Mouse (Mus musculus) ovary, adult 10 weeks (tissue): ENCODE results near the gene Epo. TPM values are rescaled to one million over a fixed set of nuclear protein-coding genes. Genes with fewer than 3 reads are reported as not detected.

Source experiments
- polyA plus RNA-seq: library from polyadenylated mRNA; stranded (reverse); fragments of 350-450 nt; fragmentation: Illumina TruSeq; extraction: RNeasy Lipid Tissue Mini Kit (QIAGEN cat#74804); gene quantifications from one replicate; pipeline ENCODE4 v1.2.3, GENCODE M21; 2014

The Epo gene
- polyA plus RNA-seq, result not detected

DNA sequence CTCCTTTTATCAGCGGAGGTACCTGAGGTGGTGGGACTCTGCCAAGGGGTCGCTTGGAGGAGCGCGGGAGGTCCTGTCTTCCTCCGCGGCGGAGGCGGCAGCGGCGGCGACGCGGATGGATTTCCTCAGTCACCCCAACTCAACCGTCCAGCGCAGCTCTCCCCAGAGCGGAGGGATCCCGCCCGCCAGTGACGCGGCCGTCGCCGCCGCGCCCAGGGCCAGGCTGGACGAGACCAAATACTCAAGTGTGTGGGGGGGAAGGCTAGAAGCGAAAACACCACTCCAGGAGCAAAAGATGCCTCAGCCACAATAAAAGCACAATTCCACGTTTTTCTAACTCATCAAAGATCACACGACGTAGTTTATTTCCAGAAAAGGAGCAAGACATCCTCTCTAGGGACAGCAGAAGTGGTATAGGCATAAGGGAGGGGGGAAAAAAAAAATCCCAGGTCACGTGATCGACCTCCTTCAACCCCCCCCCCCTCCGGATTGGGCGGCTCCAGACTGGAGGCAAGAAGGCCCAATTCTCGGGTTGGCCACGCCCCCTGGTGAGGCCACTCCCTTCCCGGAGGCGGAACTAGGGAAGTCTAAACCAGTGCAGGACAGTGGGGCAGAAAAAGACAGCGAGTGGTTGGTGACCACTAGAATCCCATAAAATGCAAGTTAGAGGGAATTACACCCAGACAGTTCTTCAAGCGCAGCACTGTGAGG is at the start of gene Epo, which contains the start of gene Gnb2:
Gene Epo, minus strand, starts transcription at position 126 of the 711 bp plus-strand sequence.
Gene Gnb2, minus strand, starts transcription at position 394 of the 711 bp plus-strand sequence.

DNA sequence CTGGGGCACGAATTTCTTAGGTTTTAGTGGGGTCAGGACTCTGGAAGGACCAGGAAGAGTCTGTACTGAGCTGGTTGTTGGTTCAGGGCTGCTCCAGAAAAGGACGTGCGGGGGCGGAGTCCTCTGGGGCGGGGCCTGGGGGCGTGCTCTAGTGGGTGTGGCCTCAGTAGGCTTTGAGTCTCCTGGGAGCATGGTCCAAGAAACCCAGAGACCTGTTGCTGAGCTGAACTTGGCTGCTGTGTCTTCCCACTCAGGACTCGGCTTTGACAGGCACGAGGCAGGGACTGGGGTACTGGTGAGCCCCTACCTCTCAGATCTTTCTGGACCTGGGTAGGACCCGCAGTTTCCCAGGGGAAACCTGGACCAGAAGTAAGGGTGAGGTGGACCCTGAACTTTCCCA is 36.6 kb upstream of the Epo start, which contains the start of gene Tfr2:
Gene Tfr2, plus strand, starts transcription at position 176 of the 400 bp plus-strand sequence.

DNA sequence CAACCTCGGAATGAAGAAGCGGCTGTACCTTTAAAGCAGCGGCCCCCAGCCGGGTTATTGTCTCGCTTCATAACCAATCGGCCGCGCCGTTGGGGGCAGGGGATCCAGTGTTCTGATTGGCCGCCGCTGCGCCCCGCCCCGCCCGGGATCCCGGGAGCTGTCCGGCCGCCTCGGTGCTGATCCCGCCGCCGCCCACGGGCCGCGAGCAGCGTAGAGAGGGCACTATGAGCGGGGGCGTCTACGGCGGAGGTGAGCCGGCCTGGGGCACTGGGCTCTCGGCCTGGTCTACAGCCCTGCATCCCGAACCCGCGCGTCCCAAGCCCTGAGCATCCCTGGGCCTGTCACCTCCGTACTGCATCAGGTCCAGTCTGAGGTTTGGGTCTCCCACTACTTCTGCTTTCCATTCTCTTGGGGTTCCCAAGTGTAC is 20.4 kb upstream of the Epo start, which contains the start of gene Actl6b:
Gene Actl6b, plus strand, starts transcription at position 107 of the 427 bp plus-strand sequence.

DNA sequence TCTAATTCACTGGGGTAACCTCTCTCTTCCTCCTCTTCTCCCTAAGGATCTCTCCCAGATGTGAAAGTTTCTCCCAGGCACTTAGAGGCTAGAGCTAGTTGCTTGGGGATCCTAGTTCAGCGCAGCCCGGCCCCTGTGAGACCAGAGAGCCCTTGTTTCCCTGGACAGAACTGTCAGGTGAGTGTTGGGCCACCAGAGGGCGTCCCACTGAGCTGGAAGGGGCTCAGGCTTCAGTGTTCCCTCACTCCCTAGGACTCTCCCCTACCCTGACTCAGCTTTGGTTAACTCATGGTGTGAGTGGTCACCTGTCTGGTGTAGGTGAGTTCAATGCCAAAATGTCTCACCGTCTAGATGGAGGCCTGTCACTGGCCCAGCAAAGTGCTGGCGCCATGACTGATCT is 14.6 kb downstream of the Epo start, which contains the start of gene Gigyf1:
Gene Gigyf1, plus strand, starts transcription at position 113 of the 400 bp plus-strand sequence.

DNA sequence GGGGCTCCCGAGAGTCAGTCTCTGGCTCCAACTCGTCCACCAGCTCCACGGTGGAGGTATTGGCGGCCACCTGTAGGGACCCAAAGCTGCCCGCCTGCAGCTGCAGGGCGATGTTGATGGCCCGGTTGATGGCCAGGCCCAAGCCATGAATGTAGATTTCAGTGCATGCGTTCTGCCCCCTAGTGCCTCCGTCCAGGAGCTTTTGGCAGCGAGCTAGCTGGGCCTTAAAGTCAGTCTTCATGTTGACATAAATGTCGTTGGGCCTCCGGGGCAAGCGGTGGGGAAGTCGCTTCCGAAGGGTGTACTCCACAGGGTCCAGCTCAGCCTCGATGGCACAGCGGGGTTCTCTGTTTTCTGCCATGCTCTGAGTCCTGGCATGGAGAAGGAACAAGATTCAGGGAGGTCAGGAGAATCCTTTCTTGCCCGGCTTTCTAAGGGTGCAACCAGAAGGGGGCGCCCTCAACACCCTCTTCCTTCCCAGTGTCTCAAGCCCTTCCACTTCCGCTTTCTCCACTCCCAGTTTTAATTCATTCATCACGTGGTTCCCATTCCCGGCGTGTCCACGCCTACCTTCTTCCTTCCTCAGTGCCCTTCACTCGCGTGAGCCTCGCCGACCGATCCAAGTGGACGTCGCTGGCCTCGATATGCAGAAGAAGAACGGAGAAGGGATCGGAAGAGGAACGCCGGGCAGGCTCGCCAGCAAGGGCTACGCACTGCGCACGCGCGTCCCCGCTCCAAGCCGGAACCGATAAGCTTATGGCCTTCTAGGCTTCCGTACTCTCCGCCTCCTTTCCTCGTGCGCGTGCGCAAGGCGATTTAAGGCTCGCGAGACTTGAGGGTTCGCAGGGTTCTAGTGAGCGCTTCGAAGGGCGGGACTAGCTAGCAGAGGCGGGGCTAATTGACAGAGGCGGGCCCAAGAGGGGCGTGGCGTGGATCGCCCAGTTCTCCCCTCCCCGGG is 31.1 kb downstream of the Epo start, which contains the start of gene Pop7:
Gene Pop7, minus strand, starts transcription at position 810 of the 958 bp plus-strand sequence.

DNA sequence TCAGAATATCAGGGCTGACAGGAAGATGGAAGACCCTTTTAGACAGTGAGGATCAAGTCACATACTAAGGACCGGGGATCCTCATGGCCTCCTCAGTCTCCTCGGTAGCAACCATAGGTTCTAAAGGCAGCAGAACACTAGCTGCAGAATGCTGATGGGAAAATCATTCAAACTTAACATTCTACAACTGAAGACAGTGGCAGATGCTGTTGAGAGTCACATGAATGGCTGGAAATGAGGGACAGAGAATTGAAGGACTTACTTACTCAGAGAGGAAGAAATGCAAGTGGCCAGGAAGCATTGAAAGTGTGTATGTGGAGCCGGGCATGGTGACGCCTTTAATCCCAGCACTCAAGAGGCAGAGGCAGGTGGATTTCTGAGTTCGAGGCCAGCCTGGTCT is 56.1 kb downstream of the Epo start, which contains the start of gene Zan:
Gene Zan, minus strand, starts transcription at position 101 of the 400 bp plus-strand sequence.

Other genes starting within 250 kb of the Epo start
- gene Ache, start 245.7 kb downstream of the Epo start, polyA plus RNA-seq, result not detected
- 2.2 TPM for gene Ufsp1, start 238.6 kb downstream of the Epo start, polyA plus RNA-seq
- 26.4 TPM for gene Srrt, start 225.6 kb downstream of the Epo start, polyA plus RNA-seq
- 0.20 TPM for gene Trip6, start 218.8 kb downstream of the Epo start, polyA plus RNA-seq
- gene Slc12a9, start 199.6 kb downstream of the Epo start, polyA plus RNA-seq, result not detected
- 9.1 TPM for gene Ephb4, start 183.1 kb downstream of the Epo start, polyA plus RNA-seq
- gene Zan, start 56.2 kb downstream of the Epo start, polyA plus RNA-seq, result not detected
- gene Pop7, start 30.7 kb downstream of the Epo start, polyA plus RNA-seq, result not detected
- 2.0 TPM for gene Gigyf1, start 14.7 kb downstream of the Epo start, polyA plus RNA-seq
- 0.46 TPM for gene Gnb2, start 268 bp upstream of the Epo start, polyA plus RNA-seq
- gene Actl6b, start 20.3 kb upstream of the Epo start, polyA plus RNA-seq, result not detected
- not detected for gene Tfr2, start 36.6 kb upstream of the Epo start, polyA plus RNA-seq
- not detected for gene Mospd3, start 67.8 kb upstream of the Epo start, polyA plus RNA-seq
- 12.5 TPM for gene Pcolce, start 80.5 kb upstream of the Epo start, polyA plus RNA-seq
- gene Fbxo24, start 95.8 kb upstream of the Epo start, polyA plus RNA-seq, result not detected
- gene Lrch4, start 95.9 kb upstream of the Epo start, polyA plus RNA-seq, result 0.37 TPM
- not detected for gene Gm20605, start 95.9 kb upstream of the Epo start, polyA plus RNA-seq
- gene Sap25, start 108.1 kb upstream of the Epo start, polyA plus RNA-seq, result not detected
- gene Irs3, start 112.5 kb upstream of the Epo start, polyA plus RNA-seq, result not detected
- 7.5 TPM for gene Agfg2, start 151.5 kb upstream of the Epo start, polyA plus RNA-seq
- not detected for gene Nyap1, start 208.4 kb upstream of the Epo start, polyA plus RNA-seq
- gene Tsc22d4, start 212.5 kb upstream of the Epo start, polyA plus RNA-seq, result 0.86 TPM
- gene Ppp1r35, start 245.6 kb upstream of the Epo start, polyA plus RNA-seq, result 2.3 TPM